Mouse (Mus musculus) mesoderm, embryonic 11.5 days (tissue): Measurements from ENCODE around the gene Crb2.

Experiments used
- DNase-seq: peaks from one replicate; pipeline ENCODE4 v3.0.0-alpha.2; 2012; ENCODE audit warnings: low read depth, low spot score

Gene Crb2

DNA sequence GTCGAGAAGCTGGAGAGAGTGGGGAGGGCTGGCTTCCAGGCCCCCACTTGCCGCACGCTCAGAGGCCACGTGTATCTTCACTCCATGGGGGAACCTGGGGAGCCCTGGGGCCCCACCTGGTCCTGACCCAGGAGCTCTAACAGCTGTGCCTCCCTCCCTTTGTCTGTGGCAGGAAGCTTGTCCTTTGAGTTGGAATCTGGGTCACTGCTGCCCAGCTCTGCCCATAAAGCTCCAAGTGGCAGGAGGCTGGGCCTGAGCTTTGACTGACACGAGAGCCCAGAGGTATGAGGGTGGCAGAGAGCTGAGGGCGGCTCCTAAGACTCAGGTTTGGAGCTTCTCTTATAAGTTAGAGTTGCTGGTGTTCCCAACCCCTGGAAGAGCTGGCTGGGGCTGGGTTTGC, 23.1 kb downstream of the Crb2 start:
- DNase-seq = no peak

DNA sequence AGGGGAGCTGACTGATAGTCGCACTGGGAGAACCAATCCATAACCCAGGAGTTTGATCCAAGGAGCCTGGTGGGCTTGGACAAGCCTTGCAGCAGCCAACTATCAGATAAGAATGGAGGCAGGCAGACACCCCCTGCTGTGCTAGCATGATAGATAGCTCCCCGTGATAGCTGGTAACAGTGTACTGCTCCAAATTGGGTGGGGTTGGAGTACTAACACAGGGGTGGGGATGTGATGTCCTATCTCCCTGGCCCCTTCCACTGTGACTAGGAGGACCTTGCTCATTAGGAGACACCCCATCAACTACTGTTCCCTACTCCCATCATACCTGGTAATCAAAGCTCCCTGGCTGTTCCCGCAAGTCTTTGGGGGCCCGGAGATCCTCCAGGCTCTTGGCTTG, 25.6 kb downstream of the Crb2 start:
- DNase-seq = no peak

DNA sequence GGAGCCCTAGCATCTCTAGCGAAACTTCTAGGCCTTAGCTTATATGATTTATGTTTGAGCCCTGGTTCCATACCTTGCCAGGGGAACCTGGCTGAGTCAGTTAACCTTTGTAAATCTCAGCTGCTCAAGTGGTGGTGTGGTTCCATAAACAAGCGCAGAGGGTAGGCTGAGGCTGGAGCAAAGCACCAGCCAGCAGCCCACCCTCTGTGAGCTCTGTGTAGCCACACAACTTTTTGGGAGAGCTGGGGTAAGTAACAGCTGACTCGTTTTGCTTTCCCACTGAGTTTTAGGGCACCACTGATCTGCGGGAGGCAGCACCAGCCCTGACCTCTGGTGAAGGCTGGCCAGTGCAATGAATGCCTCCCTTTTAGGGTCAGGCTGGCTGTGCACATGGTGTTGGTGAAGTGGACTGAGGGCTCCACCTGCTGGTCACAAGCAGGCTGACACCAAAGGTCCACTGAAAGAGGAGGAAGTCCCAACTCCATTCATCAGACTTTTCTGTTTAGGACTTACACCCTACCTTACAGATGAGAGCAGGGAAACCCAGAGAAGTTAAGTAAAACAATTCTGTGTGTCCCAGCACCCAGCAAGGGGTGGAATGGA, 26.7 kb downstream of the Crb2 start:
- peak; percentile 89 for DNase-seq

DNA sequence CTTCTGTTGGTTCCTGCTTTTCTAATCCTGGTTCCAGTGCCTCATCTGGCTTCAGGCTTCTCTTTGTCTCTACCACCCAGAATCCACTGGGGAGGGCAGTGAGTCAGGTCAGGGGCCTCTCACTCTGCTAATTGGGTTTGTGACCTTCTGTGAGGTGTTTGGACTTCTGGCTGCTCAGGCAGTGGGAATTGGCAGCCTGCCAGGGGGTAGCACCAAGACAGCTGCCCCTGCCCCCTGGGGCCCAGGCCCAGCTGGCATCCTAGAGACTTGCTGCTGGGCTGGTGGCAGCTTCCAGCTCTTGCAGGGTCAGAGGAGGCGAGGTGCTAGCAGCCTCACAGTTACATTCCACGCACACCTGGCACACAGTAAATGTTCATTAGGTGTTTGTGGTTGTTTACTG, 35.6 kb downstream of the Crb2 start:
- no peak for DNase-seq

DNA sequence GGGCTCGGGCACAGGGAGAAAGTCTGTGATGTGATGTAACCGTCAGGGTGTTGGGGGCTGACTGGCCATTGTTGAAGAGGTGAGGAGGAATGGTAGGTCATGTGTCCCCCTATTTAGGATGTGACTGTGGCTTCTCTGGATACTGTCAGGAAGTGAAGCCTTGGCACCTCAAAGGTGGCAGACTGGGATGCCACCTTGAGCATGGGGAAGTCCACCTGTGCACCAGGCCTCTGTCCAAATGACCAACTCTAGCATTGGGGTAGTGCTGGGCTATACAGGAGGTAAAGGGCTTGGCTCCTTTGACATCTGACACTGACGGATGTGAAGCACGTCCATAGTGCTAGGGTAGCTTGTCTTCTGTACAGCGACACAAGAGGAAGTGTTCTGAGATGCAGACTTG, 36.4 kb downstream of the Crb2 start:
- DNase-seq = no peak

DNA sequence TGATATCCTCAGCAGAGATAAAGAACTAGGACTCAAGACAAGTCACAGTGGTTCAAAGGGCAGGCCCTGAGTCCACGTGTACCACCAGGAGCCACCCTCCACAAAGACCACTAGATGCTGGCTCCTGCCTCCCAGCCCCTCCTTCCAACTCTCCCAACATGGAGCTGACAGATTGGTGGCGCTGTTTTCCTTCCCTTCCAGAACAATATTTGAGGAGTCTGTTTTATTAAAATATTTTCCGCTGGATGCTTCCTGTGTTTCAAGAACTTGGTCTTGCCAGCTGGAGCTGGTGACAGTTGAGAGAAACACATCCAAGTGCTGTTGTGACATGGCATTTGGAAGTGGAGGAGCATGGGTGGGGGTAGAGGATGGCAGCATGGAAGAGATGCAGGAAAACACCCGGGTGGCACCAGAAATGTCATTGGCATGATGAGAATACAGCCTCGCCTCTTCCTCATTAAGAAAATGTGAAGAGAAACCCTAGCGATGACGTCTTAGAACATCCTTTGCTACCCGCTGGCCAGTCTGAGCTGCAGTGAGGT, 38.8 kb downstream of the Crb2 start:
- DNase-seq = no peak

DNA sequence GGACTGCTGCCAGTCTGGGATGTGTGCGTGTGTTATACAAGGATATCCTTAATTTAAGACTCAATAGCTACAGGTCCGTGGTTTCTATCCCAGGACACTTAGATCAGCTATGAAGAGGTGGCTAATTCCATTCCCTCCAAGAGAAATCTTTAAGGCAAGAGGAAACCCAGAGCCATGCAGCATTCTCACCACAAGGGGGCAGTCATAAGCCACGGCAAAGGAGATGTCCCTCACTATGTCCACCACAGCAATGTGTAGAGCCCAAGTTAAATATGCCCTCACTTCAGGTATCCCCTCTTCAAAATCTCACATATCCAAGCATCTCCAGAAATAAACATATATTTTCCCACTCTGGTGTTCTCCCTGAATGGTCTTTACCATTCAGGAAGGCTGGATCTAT, 39.6 kb downstream of the Crb2 start:
- DNase-seq = peak; percentile 86

DNA sequence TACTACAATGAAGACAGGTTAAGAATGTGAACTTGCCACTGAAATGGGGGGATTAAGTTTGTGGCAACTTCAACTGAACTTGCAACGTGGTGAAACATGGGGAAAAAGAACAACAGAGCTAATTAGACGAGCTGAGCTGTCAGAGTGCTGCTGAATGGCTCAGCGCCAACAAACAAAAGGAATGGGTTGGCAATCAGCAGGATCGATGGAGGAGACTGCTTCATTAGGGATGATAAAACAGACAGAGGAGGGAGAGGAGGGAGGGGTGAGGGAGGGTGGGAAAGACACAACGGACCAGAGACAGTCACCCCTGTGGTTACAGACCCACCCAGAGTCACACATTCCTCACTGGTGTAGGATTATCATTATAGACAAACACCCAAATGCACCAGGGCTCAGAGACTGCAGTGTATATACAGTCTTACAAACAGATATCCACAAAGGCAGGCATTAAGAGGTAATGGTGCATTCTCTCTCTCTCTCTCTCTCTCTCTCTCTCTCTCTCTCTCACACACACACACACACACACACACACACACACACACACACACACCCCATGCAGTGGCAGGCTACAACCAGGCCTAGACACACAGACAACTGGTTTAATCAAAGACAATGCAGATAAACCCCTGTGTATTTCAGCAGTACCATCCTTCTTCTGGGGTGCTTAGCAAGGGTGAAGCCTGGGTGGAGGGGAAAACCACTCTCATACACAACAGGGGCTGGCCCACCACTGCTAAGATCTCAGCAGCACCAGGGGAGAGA, 42.9 kb downstream of the Crb2 start:
- peak; percentile 23 for DNase-seq

DNA sequence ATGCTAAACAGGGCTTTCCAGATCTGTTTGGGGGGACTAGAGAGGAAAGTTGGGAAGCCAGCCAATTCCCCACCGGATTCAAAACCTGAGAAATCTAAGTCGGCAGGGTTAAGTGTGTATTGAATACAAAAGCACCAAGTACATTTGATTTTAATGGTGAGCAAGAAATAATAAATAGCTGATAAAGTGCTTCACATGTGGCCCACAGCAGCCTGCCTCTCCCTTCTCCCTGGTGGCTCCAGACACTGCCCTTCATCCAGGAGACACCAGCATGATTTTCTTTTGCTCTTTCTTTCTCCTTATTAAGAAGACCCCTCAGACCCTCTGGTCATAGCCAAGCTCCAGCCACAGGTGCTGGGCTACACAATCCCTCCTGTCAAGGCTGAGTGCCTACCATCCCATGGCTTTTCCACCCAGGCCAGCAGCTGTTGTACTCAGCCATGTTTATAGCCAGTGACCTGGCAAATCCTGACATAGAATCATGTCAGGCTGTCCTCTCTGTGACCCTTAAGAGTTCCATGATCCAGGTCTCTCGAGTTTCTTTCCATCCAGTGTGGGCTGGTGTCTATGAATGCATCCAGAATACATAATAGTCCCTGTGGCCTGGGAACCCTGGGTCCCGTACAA, 43.6 kb downstream of the Crb2 start:
- DNase-seq = no peak

DNA sequence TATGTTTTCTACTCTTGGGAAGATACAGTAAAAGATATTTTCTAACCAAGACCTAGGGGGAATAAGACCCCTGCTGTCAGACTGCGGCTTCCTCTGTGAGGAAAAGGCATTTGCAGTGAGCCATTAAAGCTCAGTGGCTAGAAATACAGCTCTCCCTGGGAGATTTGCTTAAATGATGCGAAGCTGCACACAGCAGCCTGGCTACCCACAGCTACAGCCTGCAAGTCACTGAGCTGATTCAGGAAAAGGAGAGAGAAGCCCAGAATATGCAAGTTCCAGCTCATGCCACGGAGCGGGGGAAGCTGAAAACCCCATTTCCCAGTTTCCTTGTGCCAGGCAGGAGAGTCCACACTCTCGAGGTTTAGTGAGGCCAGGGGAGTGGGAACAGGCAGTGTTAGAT, 46.1 kb downstream of the Crb2 start:
- DNase-seq = no peak

DNA sequence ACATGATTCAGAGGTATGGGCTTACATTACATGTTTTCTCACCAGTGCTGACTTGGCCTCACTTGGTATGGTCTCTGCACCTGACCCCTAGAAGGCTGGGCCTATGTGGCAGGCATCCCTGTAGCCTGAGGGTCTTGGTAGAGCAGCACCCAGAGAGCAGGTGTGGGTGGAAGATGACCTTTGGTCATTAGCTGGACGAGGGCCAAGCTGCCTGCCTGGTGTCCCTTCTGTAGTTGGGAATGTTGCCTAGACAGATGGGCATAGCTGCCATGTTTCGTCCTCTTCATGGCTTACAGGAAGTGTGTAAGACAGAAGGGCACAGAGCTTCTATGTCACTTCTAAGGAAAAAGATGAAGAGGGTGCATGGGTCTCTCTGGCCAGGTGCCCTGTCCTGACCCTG, 47.8 kb downstream of the Crb2 start:
- no peak for DNase-seq

DNA sequence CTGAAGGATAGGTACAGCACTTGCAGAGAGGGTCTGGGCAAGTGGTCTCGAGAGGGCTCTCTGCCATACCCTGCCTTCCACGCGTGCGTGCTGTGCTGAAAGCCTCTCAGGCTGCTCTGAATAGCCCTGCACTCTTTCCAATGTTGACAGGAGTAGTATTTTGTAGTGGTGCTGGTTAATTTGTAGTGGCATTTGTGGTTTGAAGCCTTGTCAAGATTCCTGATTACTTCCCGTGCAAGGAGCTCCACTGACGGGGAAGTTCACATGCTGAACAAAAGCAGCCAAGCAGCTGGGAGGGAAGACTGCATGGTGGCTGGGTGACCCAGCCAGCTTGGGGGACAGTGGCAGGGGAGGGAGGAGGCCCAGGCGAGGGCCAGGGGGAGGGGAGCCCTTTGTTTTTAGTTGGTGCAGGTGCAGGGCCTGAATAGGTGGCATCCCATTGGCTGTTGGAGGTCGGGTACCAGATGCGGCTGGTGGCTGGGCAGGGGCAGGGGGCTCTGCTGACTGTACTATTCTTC, 53.8 kb downstream of the Crb2 start:
- DNase-seq = no peak

DNA sequence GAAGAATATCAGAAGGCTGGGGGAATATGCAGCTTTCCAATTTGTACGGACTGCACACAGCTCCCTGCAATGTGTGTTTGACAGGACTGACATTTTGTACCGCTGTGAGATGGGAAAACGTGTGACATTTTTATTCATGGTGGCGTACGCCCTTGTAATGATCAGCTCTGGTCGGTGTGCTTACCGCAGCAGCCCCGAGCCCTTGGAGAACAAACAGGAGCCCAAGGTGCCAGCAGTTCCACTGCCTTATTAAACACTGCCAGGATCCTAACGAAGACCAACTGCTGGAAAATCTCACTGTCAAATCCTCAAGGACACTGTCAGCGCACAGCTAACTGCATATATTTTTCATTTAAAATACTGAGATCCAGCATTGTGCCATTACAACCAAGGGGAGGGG, 56.2 kb downstream of the Crb2 start:
- no peak for DNase-seq

DNA sequence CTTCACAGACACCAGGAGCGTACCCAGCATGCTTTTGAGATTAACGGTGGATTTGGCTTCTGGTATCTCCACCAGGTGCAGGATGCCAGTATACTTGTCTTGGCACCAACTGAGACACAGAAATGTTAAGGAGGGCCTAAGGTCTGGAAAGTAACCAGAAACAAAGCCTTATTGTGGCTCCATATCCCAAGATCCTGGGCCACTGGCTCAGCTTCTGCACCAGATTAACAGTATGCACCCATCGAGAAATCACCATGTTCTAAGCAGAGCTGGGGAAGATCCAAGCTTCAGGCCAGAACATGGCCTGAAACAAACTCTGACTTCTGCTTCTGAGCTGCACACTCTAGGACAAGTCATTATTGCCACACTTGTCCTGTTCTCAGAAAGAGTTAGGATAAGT, 60.9 kb downstream of the Crb2 start:
- no peak for DNase-seq

DNA sequence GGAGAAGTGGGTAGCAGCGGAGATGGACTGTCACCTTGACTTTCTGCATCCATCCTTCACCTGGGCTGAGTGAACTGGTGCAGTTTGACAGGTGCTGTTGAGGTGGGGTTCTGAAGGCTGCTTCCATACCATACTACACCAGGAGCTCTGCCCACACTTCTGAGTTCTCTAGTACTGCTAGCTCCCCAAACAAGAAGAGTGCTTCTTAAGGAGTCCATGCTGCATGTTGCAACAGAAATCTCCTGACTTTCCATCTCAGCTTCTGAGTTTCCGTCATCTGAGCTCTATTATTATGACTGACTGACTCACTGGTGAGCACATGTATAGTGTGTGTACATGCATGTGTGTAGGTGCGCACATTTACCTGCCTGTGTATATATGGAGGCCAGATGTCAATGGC, 61.5 kb downstream of the Crb2 start:
- DNase-seq = no peak

DNA sequence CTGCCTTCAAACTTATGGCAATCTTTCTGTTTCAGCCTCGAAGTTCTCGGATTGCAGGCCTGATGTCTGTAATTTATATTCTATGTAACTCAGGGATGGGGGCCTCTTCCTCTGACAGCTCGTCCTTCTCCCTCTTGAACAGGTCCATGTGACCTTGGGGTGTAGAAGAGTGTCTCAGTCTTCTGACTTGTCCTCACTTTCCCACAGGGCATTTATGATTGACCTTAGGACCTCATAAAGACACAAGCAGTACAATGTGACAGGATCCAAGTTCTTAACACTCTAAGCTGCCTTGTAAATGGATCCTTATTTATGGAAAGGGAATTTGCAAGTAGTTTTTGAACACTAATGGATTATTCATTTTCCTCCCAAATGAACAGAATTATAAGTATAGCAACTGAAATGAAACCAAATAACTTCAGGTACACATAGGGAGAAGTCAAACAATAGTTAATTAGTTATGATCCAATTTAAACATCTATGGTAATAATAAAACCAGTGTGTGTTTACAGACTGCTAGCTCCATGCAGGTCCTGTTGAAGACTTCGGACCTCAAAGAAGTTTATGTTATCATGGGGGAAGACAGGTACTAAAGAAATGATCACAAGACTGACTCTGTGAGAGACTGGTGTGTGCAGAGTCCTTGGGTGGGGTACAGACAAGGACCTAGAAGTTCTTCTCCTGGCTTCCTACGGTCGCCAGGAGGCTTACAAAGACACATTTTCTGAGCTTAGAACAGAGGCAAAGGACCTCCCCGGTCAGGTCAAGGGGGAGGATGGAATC, 62.3 kb downstream of the Crb2 start:
- DNase-seq = no peak

DNA sequence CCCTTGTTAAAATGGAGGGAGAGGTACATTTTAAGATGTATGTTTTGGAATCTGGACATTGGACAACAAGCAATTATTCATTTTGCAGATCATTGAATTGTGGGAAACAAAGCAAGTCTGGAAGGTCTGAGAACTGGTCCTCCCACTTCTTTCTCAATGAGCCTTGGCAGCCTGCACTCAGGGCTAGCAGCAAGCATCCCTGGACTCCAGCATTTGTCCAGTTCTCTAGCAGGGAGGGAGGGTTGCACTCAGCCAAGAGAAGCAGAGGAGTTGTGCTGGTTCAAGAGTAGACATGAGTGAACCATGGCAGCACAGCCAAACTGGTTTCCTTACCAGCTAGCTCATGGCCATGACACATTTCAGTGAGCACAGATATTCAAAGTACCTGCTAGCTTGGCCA, 63.9 kb downstream of the Crb2 start:
- DNase-seq = no peak

DNA sequence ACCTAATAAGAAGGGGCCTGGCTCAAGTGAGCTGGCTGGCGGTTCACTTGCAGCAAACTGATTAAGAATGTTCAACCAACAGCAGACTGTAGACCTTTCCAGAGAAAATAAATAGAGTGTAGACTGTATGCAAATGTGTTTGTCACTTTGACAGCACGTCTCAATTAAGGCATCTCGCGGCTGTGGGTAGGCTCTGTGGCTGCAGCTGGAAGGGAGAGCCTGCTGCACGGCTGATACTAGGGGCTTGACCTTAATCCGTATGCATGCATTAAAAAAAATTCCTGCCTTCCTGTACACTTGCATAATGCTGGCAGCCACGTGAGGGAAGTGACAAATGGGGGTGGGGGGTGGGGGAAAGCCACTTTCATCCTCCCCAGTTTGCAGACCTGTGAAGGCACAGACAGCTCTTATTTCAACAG, 66.1 kb downstream of the Crb2 start:
- peak; percentile 62 for DNase-seq

DNA sequence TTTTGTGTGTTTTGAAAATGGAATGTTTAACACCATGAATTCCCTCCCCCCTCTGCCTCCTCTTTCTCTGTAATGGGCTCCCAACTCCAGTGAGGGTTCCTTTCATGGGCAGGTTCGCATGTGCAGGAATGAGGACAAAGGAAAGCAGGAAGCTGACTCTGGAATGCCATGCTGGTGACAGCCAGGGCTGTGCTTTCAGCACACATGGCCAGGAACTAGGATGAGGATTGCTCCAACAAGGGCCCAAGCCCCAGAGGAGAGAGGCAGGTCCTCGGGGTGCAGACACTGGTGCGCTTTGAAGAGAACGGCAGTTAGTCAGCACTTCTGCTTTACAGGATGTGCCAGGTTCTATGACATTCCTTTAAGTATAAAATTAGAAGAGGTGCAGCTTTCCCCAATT, 66.7 kb downstream of the Crb2 start:
- DNase-seq = peak; percentile 49
